ENCODE assay signal across 9 mouse cellular contexts in genomic region chr16:40942266-40942665, GRCm38 (mm10).
"Had no signal": no experiment of that assay in that cellular context is flagged by ENCODE, and none has a peak within 500 bp of the region (broad histone marks: within the 10 kb centered on the region; RNA-seq: fewer than 3 reads in every experiment).

No protein-coding gene starts in this region.

- H3K9ac ChIP-seq: kidney, embryonic 15.5 days; limb, embryonic 15.5 days; liver, embryonic 12.5 days; midbrain, embryonic 13.5 days; neural tube, embryonic 15.5 days had no signal

- H3K9me3 ChIP-seq: kidney, embryonic 15.5 days; limb, embryonic 15.5 days; liver, embryonic 12.5 days; midbrain, embryonic 13.5 days; neural tube, embryonic 15.5 days had no signal

- H3K4me3 ChIP-seq: kidney, embryonic 15.5 days; limb, embryonic 15.5 days; liver, embryonic 12.5 days; midbrain, embryonic 13.5 days; neural tube, embryonic 15.5 days had no signal

- DNase-seq: kidney, postnatal 14 days; right cerebral cortex, adult 18-20 months; right cerebral cortex, postnatal 25 days; thymus, postnatal 4 days had no signal

- H3K4me1 ChIP-seq: limb, embryonic 15.5 days; liver, embryonic 12.5 days had no signal

- H3K27me3 ChIP-seq: kidney, embryonic 15.5 days; limb, embryonic 15.5 days; liver, embryonic 12.5 days; midbrain, embryonic 13.5 days; neural tube, embryonic 15.5 days had no signal

- H3K36me3 ChIP-seq: kidney, embryonic 15.5 days; limb, embryonic 15.5 days; liver, embryonic 12.5 days; midbrain, embryonic 13.5 days; neural tube, embryonic 15.5 days had no signal

- H3K27ac ChIP-seq: kidney, embryonic 15.5 days; limb, embryonic 15.5 days; liver, embryonic 12.5 days; midbrain, embryonic 13.5 days; neural tube, embryonic 15.5 days had no signal

- ATAC-seq: liver, embryonic 12.5 days; midbrain, embryonic 13.5 days had no signal

- H3K4me2 ChIP-seq: kidney, embryonic 15.5 days; limb, embryonic 15.5 days; liver, embryonic 12.5 days; midbrain, embryonic 13.5 days; neural tube, embryonic 15.5 days had no signal
